Mouse (Mus musculus): ENCODE measurements around the gene Zfp346. TPM values are rescaled to one million over a fixed set of nuclear protein-coding genes. Genes with fewer than 3 reads are reported as not detected.

Gene Zfp346
- total and polyA plus RNA-seq, 3 experiments = 11.3 to 18.6 (median 12.4) TPM

DNA sequence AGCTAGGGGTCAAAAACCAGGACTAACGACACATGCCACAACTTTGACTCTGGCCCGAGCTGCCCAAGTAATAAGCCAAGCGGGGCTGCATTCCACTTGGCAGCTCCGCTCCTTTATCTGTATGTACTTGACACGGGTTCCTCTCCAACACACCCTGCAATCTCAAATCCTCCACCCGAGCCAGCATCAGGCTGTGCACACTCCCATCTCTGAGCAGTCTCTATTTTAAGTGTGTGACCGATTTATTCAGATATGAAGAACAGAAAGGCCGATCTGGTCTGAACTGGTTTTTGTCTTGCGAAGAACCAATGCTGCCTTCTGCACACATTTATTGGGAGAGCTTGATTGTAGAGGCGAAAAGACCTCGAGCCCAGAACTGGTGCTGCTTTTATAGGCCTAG is 3.5 kb upstream of the Zfp346 start:
- no peak for DNase-seq (ENCODE audit: extremely low read depth)
- dilution Hi-C loops (cut with MboI; ENCODE audit: extremely low pct_ligation_motif_present, extremely low pct_unique_long_range_greater_than_20kb, low sequenced_read_pairs) = no loop called here

DNA sequence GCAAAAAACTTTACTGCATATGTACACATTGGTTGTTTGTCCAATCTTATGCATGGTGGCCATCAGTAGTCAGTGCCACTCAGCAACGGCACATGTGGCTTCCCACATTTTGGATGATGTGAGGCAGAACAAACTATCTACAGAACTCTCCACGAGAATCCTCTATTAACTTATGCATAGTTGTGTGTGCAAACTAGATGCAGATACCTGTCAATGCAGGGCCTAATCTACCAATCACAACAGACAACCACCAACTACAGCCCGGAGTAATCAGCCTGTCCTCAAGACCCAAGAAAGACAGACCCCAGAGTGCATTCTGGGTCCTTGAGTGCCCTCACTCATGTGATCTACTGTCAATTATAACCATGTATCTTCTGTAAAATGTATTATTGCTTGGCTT is 2.7 kb upstream of the Zfp346 start:
- H3K27me3 ChIP-seq (replicated peaks) = no peaks in the 10 kb centered on the region
- H3K9me3 ChIP-seq (replicated peaks; ENCODE audit: low read length) = no peaks in the 10 kb centered on the region
- no peak overlapping the region for H3K9ac ChIP-seq (ENCODE audit: insufficient read depth, low read depth)
- in situ Hi-C loops (cut with MboI; ENCODE audit: low pct_ligation_motif_present, low pct_unique_long_range_greater_than_20kb, low sequenced_read_pairs) = no loop called here
- H3K79me2 ChIP-seq (replicated peaks; ENCODE audit: control insufficient read depth, extremely low read depth, insufficient read depth, poor library complexity, severe bottlenecking) = peaks cover 25% of the 10 kb centered on the region
- H3K27ac ChIP-seq (ENCODE audit: insufficient read depth, low read depth) = no peak overlapping the region
- dilution Hi-C loops (cut with MboI; ENCODE audit: extremely low pct_ligation_motif_present, extremely low pct_unique_long_range_greater_than_20kb, low sequenced_read_pairs) = no loop called here
- no peak for DNase-seq (ENCODE audit: extremely low read depth)
- H3K36me3 ChIP-seq (replicated peaks in 1 of 2; ENCODE audit: control insufficient read depth in 1 of 2, insufficient read depth in 1 of 2, low read length in 1 of 2) = peaks cover under 1 to 5% of the 10 kb centered on the region in 2 experiments
- peaks cover 0 to 16% of the 10 kb centered on the region in 2 experiments; a peak in 3 of 4 replicates for H3K4me1 ChIP-seq (ENCODE audit: control insufficient read depth in 1 of 2, insufficient read depth in 2 of 2)
- TF ChIP-seq NELFE (IDR thresholded peaks at IDR 0.05; ENCODE audit: low read depth, low read length) (no peak), SIN3A (IDR thresholded peaks at IDR 0.05; ENCODE audit: low read length) (no peak), ZKSCAN1 (IDR thresholded peaks at IDR 0.05; ENCODE audit: borderline replicate concordance, low read depth, low read length) (no peak), USF1 (IDR thresholded peaks at IDR 0.05; ENCODE audit: low read depth, low read length) (no peak), NRF1 (IDR thresholded peaks at IDR 0.05; ENCODE audit: low read depth, low read length) (no peak), TCF12 (IDR thresholded peaks at IDR 0.05; ENCODE audit: low read depth, low read length) (no peak), UBTF (IDR thresholded peaks at IDR 0.05; ENCODE audit: low read depth, low read length) (no peak), MXI1 (IDR thresholded peaks at IDR 0.05; ENCODE audit: low read depth, low read length) (no peak), TBP (conservative IDR thresholded peaks at IDR 0.05; ENCODE audit: low read depth, low read length) (no peak), E2F4 (IDR thresholded peaks at IDR 0.05; ENCODE audit: insufficient replicate concordance, low read depth, low read length) (no peak), ZC3H11A (IDR thresholded peaks at IDR 0.05; ENCODE audit: low read depth, low read length) (no peak), CTCF (conservative IDR thresholded peaks at IDR 0.05 in 1 of 2, IDR thresholded peaks at IDR 0.05 in 1 of 2; ENCODE audit: low read depth in 2 of 2, low read length in 2 of 2) (no peak), ETS1 (conservative IDR thresholded peaks at IDR 0.05; ENCODE audit: low read depth, low read length) (no peak), POLR2AphosphoS2 (IDR thresholded peaks at IDR 0.05; ENCODE audit: low read depth, low read length) (no peak), JUN (IDR thresholded peaks at IDR 0.05; ENCODE audit: insufficient read depth, low read depth, low read length) (no peak), KAT2A (IDR thresholded peaks at IDR 0.05; ENCODE audit: insufficient replicate concordance, low read length) (no peak), HCFC1 (IDR thresholded peaks at IDR 0.05; ENCODE audit: low read depth, low read length) (no peak)
- H3K4me2 ChIP-seq (ENCODE audit: insufficient read depth, low read depth, poor library complexity, severe bottlenecking) = no peak overlapping the region
- H3K4me3 ChIP-seq (replicated peaks in 1 of 3; ENCODE audit: low read depth in 2 of 3, low read length in 2 of 3, poor library complexity in 1 of 3) = no peak overlapping the region

More for the DNA sequence above, 3.5 kb upstream of the Zfp346 start:
- Histone ChIP-seq H3K4me3 (replicated peaks in 1 of 3; ENCODE audit: low read depth in 2 of 3, low read length in 2 of 3, poor library complexity in 1 of 3) (no peak overlapping the region), H3K36me3 (replicated peaks in 1 of 2; ENCODE audit: control insufficient read depth in 1 of 2, insufficient read depth in 1 of 2, low read length in 1 of 2) (no peaks in the 10 kb centered on the region), H3K9ac (ENCODE audit: insufficient read depth, low read depth) (no peak overlapping the region), H3K4me1 (ENCODE audit: control insufficient read depth in 1 of 2, insufficient read depth in 2 of 2) (peaks cover 0 to 13% of the 10 kb centered on the region in 2 experiments; a peak in 3 of 4 replicates), H3K4me2 (ENCODE audit: insufficient read depth, low read depth, poor library complexity, severe bottlenecking) (no peak overlapping the region), H3K79me2 (replicated peaks; ENCODE audit: control insufficient read depth, extremely low read depth, insufficient read depth, poor library complexity, severe bottlenecking) (peaks cover 21% of the 10 kb centered on the region), H3K9me3 (replicated peaks; ENCODE audit: low read length) (no peaks in the 10 kb centered on the region), H3K27ac (ENCODE audit: insufficient read depth, low read depth) (no peak overlapping the region), H3K27me3 (replicated peaks) (no peaks in the 10 kb centered on the region)
- TF ChIP-seq IRF4 (IDR thresholded peaks at IDR 0.05; ENCODE audit: low read depth, low read length) = no peak
- no peak for TF ChIP-seq ETS1 (conservative IDR thresholded peaks at IDR 0.05; ENCODE audit: low read depth, low read length)
- TF ChIP-seq KAT2A (IDR thresholded peaks at IDR 0.05; ENCODE audit: insufficient replicate concordance, low read length) = no peak
- TF ChIP-seq CTCF (conservative IDR thresholded peaks at IDR 0.05 in 1 of 2, IDR thresholded peaks at IDR 0.05 in 1 of 2; ENCODE audit: low read depth in 2 of 2, low read length in 2 of 2) = no peak
- TF ChIP-seq CHD2 (IDR thresholded peaks at IDR 0.05; ENCODE audit: low read length) = no peak
- TF ChIP-seq PAX5 (IDR thresholded peaks at IDR 0.05; ENCODE audit: low read length) = no peak
- no peak for TF ChIP-seq GABPA (IDR thresholded peaks at IDR 0.05; ENCODE audit: insufficient replicate concordance, low read depth, low read length)
- no peak for TF ChIP-seq ZMIZ1 (IDR thresholded peaks at IDR 0.05; ENCODE audit: low read depth, low read length)
- in situ Hi-C loops (cut with MboI; ENCODE audit: low pct_ligation_motif_present, low pct_unique_long_range_greater_than_20kb, low sequenced_read_pairs) = no loop called here
